Mouse (Mus musculus) kidney, postnatal 0 days (tissue): ENCODE measurements at regions not wholly inside any gene's neighbourhood (a gene's known extent, or its start where the extent isn't known, plus 50 kb on each side); places are given as distances from the start of the nearest gene placed in this dataset.

Experiments used
- ATAC-seq: fragments of 200-750 bp; cut with Nextera tagmentation; replicated peaks from 2 replicates; pipeline ENCODE4 v1.8.0; 2017; ENCODE audit warnings: low read depth, moderate number of reproducible peaks, moderate TSS enrichment, moderate library complexity; ENCODE audit not compliant: low FRiP score
- DNase-seq: peaks from one replicate; pipeline ENCODE4 v3.0.0-alpha.2; 2016; ENCODE audit warnings: low spot score
- H3K27ac ChIP-seq: fragments of 300-500 bp; sonication (generic); 2 replicates; pipeline ENCODE4 v1.5.1; 2014; ENCODE audit warnings: mild to moderate bottlenecking
- H3K27me3 ChIP-seq: fragments of 300-500 bp; sonication (generic); 2 replicates; pipeline ENCODE4 v1.6.1; 2014; ENCODE audit warnings: low read length, mixed read lengths; ENCODE audit not compliant: insufficient read depth
- H3K36me3 ChIP-seq: fragments of 300-500 bp; sonication (generic); 2 replicates; pipeline ENCODE4 v1.6.1; 2014; ENCODE audit warnings: low read length, mixed read lengths; ENCODE audit not compliant: insufficient read depth
- H3K4me1 ChIP-seq: fragments of 300-500 bp; sonication (generic); replicated peaks from 2 replicates; pipeline ENCODE4 v1.6.1; 2014; ENCODE audit warnings: antibody characterized with exemption, low read length, mixed read lengths; ENCODE audit not compliant: insufficient read depth
- H3K4me2 ChIP-seq: fragments of 300-500 bp; sonication (generic); 2 replicates; pipeline ENCODE4 v1.6.1; 2014; ENCODE audit warnings: mild to moderate bottlenecking, low read length, moderate library complexity, mixed read lengths
- H3K4me3 ChIP-seq: fragments of 300-500 bp; sonication (generic); replicated peaks from 2 replicates; pipeline ENCODE4 v1.5.1; 2014; ENCODE audit warnings: low read depth, low read length
- H3K9ac ChIP-seq: fragments of 300-500 bp; sonication (generic); 2 replicates; pipeline ENCODE4 v1.6.1; 2014; ENCODE audit warnings: low read depth, low read length
- H3K9me3 ChIP-seq: fragments of 300-500 bp; sonication (generic); replicated peaks from 2 replicates; pipeline ENCODE4 v1.6.1; 2016; ENCODE audit warnings: low read length, inconsistent platforms, mixed read lengths
- CTCF ChIP-seq: IDR thresholded peaks from 2 replicates; pipeline ENCODE4 v1.5.1; 2016; ENCODE audit warnings: antibody characterized with exemption, low read depth, mild to moderate bottlenecking, moderate library complexity
- WGBS: fragments of 180-500 bp; shearing (Covaris S2); extraction: QIAGEN DNeasy Blood & Tissue Kit; methylation state at CpG from one replicate; pipeline ENCODE4 v1.1.7; 2014; 5-methylcytosine and 5-hydroxymethylcytosine counted together

DNA sequence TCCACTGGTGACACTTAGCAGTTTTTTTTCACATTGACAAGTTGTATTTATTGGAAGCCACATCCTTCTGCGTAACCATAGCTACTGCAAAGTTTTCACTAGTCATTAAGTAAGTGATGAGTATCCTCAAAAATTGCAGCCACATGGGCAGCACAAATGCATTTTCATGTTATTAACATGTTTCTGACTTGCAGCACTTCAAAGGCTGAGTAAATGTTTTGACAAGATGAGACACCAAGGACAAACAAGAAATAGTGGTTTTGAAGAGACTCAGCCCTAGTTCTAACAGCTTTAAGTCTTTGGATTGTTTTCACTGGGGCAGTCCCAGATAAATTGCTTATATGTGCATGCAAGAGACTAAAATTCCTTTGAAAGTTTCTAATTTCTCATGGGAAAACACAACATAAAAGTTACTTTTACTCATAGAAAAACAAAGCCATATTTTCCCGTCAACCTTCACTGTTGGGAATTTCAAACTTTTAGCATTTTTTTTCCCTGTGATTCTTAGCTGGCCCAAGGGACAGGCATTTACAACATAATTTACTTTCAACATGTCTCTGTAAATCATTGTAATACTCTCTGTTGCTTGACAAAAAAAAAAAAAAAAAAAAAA lies 787.5 kb upstream of the Zeb2 start:
- no peak overlapping the region for H3K4me2 ChIP-seq
- no peaks in the 10 kb centered on the region for H3K4me1 ChIP-seq
- no peak overlapping the region for H3K4me3 ChIP-seq
- H3K9me3 ChIP-seq: no peaks in the 10 kb centered on the region
- H3K9ac ChIP-seq: no peak overlapping the region
- TF ChIP-seq CTCF: no peak
- no peak overlapping the region for H3K27ac ChIP-seq
- no peaks in the 10 kb centered on the region for H3K27me3 ChIP-seq
- H3K36me3 ChIP-seq: no peaks in the 10 kb centered on the region
- DNase-seq (peak; percentile 91), ATAC-seq (no peak)
- 29% methylated on average over 2 of the region's 2 CpGs for WGBS

DNA sequence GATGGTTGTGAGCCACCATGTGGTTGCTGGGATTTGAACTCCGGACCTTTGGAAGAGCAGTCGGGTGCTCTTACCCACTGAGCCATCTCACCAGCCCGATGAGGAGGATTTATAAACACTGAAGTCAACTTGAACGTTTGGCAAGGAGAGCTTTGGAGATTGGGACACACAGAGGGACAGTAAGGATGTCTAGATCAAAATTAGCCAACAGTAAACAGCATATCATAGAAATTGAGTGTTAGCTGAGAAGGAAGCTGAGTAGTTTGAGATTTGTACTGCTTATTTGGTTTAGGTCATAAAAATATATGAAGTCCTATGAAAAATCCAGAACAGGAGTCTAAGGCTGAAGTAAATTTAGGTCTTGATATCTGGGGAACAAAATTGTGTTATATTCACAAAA lies 786.9 kb upstream of the Zeb2 start:
- Histone ChIP-seq H3K36me3 (no peaks in the 10 kb centered on the region), H3K9ac (no peak overlapping the region), H3K4me2 (no peak overlapping the region), H3K4me3 (no peak overlapping the region), H3K27ac (no peak overlapping the region), H3K4me1 (no peaks in the 10 kb centered on the region), H3K27me3 (no peaks in the 10 kb centered on the region), H3K9me3 (no peaks in the 10 kb centered on the region)
- WGBS: 76% methylated on average over 4 of the region's 4 CpGs
- no peak for TF ChIP-seq CTCF
- DNase-seq (peak; percentile 5), ATAC-seq (no peak)

DNA sequence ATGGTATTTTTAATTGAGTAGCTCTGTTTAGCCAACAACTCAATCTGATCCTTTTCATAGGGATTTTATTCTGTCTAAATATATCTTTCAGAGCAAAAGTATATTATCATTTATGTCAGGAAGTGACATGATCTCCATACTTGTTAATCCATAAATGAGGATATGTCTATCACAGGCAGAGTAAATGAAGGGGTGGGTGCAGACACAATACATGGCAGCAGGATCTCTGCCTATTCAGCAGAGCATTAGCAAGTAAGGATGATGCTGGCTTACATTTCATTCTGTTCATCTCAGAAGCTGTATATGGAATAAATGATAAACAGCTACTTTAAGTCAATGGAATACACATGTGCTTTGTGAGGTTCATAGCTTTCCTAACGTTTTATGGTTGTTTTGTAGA lies 786.2 kb upstream of the Zeb2 start:
- 87% methylated on average over 1 of the region's 1 CpGs for WGBS
- Histone ChIP-seq H3K36me3 (no peaks in the 10 kb centered on the region), H3K27me3 (no peaks in the 10 kb centered on the region), H3K4me1 (no peaks in the 10 kb centered on the region), H3K27ac (no peak overlapping the region), H3K4me3 (no peak overlapping the region), H3K4me2 (no peak overlapping the region), H3K9ac (no peak overlapping the region), H3K9me3 (no peaks in the 10 kb centered on the region)
- DNase-seq: no peak
- ATAC-seq: no peak
- no peak for TF ChIP-seq CTCF

GRCm38 (mm10) chr2:45901892-45902291 lies 784.7 kb upstream of the Zeb2 start:
- Histone ChIP-seq H3K4me2 (no peak overlapping the region), H3K9ac (no peak overlapping the region), H3K27me3 (no peaks in the 10 kb centered on the region), H3K9me3 (no peaks in the 10 kb centered on the region), H3K4me3 (no peak overlapping the region), H3K27ac (no peak overlapping the region), H3K4me1 (no peaks in the 10 kb centered on the region), H3K36me3 (no peaks in the 10 kb centered on the region)
- ATAC-seq (no peak), DNase-seq (no peak)
- 88% methylated on average over 4 of the region's 4 CpGs for WGBS
- TF ChIP-seq CTCF: no peak

DNA sequence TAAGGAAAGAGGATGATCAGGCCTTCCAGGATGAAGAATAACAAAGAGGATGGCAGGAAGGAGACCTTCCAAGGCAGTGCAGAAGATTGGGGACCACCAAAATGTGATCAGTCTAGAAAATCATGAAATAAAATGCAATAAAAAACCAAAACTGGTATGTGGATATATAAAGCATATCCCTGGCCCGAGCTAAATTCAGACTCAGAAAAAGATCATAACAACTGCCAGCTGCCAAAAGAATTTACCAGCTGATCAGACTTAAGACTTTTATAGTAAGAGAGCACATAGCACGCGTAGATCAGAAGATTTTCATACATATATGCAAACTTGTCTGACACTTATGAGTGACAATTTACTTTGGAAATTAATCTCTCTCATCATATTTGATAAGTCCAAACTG lies 767.5 kb upstream of the Zeb2 start:
- no peak overlapping the region for H3K4me3 ChIP-seq
- H3K27me3 ChIP-seq: no peaks in the 10 kb centered on the region
- no peak overlapping the region for H3K4me2 ChIP-seq

DNA sequence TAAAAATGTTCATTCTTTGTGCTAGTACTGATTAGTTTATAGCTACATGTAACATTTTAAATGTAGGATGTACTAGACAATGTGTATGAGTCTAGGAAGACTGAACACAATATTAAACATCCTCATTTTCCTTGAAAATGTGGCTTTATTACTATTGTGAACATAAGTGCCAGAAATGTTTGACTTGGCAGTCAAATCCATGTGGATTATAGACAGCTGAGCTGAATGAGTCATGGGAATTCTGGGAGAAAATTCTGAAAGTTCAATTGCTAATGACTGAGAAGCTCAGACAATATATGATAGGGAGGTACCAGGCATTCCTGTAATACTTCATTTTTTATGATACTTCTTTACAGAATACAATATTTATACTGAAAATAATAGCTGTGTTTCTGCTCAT lies 761.5 kb upstream of the Zeb2 start:
- Histone ChIP-seq H3K27ac (no peak overlapping the region), H3K9me3 (no peaks in the 10 kb centered on the region), H3K9ac (no peak overlapping the region), H3K36me3 (no peaks in the 10 kb centered on the region), H3K4me2 (no peak overlapping the region), H3K27me3 (no peaks in the 10 kb centered on the region), H3K4me1 (no peaks in the 10 kb centered on the region), H3K4me3 (no peak overlapping the region)
- DNase-seq (no peak), ATAC-seq (no peak)
- no peak for TF ChIP-seq CTCF

More for the DNA sequence above, 767.5 kb upstream of the Zeb2 start:
- Histone ChIP-seq H3K9me3 (no peaks in the 10 kb centered on the region), H3K36me3 (no peaks in the 10 kb centered on the region), H3K9ac (no peak overlapping the region), H3K4me1 (no peaks in the 10 kb centered on the region), H3K27ac (no peak overlapping the region)
- ATAC-seq (no peak), DNase-seq (no peak)
- WGBS: 87% methylated on average over 3 of the region's 3 CpGs
- no peak for TF ChIP-seq CTCF

GRCm38 (mm10) chr2:45859901-45860331 lies 742.7 kb upstream of the Zeb2 start:
- WGBS: 65% methylated on average over 4 of the region's 4 CpGs
- peak; percentile 8 for DNase-seq

More at GRCm38 (mm10) chr2:45859901-45860331, 742.7 kb upstream of the Zeb2 start:
- ATAC-seq: 0 out of 2 replicates have a peak, but pooled peaks have one; percentile 25
- no peak overlapping the region for H3K27ac ChIP-seq
- TF ChIP-seq CTCF: no peak
- H3K9me3 ChIP-seq: no peaks in the 10 kb centered on the region
- H3K27me3 ChIP-seq: no peaks in the 10 kb centered on the region
- H3K4me1 ChIP-seq: no peaks in the 10 kb centered on the region
- no peak overlapping the region for H3K9ac ChIP-seq
- no peaks in the 10 kb centered on the region for H3K36me3 ChIP-seq
- H3K4me2 ChIP-seq: no peak overlapping the region
- no peak overlapping the region for H3K4me3 ChIP-seq
